Mouse (Mus musculus) midbrain, embryonic 10.5 days (tissue): ENCODE measurements around the gene Luzp2. TPM values are rescaled to one million over a fixed set of nuclear protein-coding genes. Genes with fewer than 3 reads are reported as not detected.

ENCODE experiments used
- DNase-seq: peaks from one replicate; pipeline ENCODE4 v3.0.0-alpha.2; 2017; ENCODE audit warnings: low spot score
- H3K27ac ChIP-seq: fragments of 300-500 bp; sonication (generic); replicated peaks from 2 replicates; pipeline ENCODE4 v1.5.1; 2016; ENCODE audit warnings: mild to moderate bottlenecking
- H3K27me3 ChIP-seq: fragments of 300-500 bp; sonication (generic); 2 replicates; pipeline ENCODE4 v1.6.1; 2016; ENCODE audit warnings: low read depth, mild to moderate bottlenecking; ENCODE audit not compliant: poor library complexity, severe bottlenecking
- H3K36me3 ChIP-seq: fragments of 300-500 bp; sonication (generic); 2 replicates; pipeline ENCODE4 v1.6.1; 2016; ENCODE audit warnings: mild to moderate bottlenecking, moderate library complexity
- H3K4me1 ChIP-seq: fragments of 300-500 bp; sonication (generic); 2 replicates; pipeline ENCODE4 v1.6.1; 2016
- H3K4me3 ChIP-seq: fragments of 300-500 bp; sonication (generic); 2 replicates; pipeline ENCODE4 v1.5.1; 2016; ENCODE audit warnings: mild to moderate bottlenecking, moderate library complexity
- H3K9me3 ChIP-seq: fragments of 300-500 bp; sonication (generic); replicated peaks from 2 replicates; pipeline ENCODE4 v1.6.1; 2016; ENCODE audit warnings: mild to moderate bottlenecking
- WGBS: fragments of 180-500 bp; shearing (Covaris S2); methylation state at CpG from one replicate; pipeline ENCODE4 v1.1.7; 2016; 5-methylcytosine and 5-hydroxymethylcytosine counted together
- polyA plus RNA-seq: library from polyadenylated mRNA; unstranded; fragments of >200 nt; fragmentation: Nextera tagmentation; extraction: Ambion mirVana; gene quantifications from 2 replicates; pipeline ENCODE4 v1.2.1, GENCODE M21; 2016

The Luzp2 gene
- 1.7 and 3.1 TPM in 2 replicates for polyA plus RNA-seq

GRCm38 (mm10) chr7:54835372-54835851 is at the start of gene Luzp2:
TSS of gene Luzp2 (plus strand) at chr7:54835498.
- H3K4me3 ChIP-seq = peak within 1 kb of the TSS; percentile 63
- H3K9me3 ChIP-seq = no peaks in the 10 kb centered on the region
- peak within 1 kb of the TSS; percentile 81 for H3K27ac ChIP-seq
- H3K4me1 ChIP-seq = peaks cover 15% of the 10 kb centered on the region
- peaks cover 26% of the 10 kb centered on the region for H3K27me3 ChIP-seq
- H3K36me3 ChIP-seq = no peaks in the 10 kb centered on the region
- peak; percentile 70 for DNase-seq
- under 1% methylated on average over 22 of the region's 22 CpGs for WGBS

- H3K36me3 ChIP-seq = no peaks in the 10 kb centered on the region
- no peaks in the 10 kb centered on the region for H3K9me3 ChIP-seq
- H3K4me3 ChIP-seq = no peak overlapping the region
- no peak overlapping the region for H3K27ac ChIP-seq
- DNase-seq = no peak
- H3K4me1 ChIP-seq = peaks cover 2% of the 10 kb centered on the region
- H3K27me3 ChIP-seq = no peaks in the 10 kb centered on the region; the same call in 1 of the 2 replicates
These were observed 47.8 kb upstream of the Luzp2 start for GRCm38 (mm10) chr7:54787456-54787855.

GRCm38 (mm10) chr7:54818606-54819005 is 16.7 kb upstream of the Luzp2 start:
- Histone ChIP-seq H3K9me3 (no peaks in the 10 kb centered on the region), H3K36me3 (no peaks in the 10 kb centered on the region), H3K27me3 (no peaks in the 10 kb centered on the region), H3K4me3 (no peak overlapping the region), H3K4me1 (no peaks in the 10 kb centered on the region), H3K27ac (no peak overlapping the region)
- no peak for DNase-seq

- H3K9me3 ChIP-seq = no peaks in the 10 kb centered on the region
- H3K4me1 ChIP-seq = no peaks in the 10 kb centered on the region
- no peaks in the 10 kb centered on the region for H3K36me3 ChIP-seq
- no peak overlapping the region for H3K27ac ChIP-seq
- 88% methylated on average over 3 of the region's 3 CpGs for whole genome bisulfite sequencing
- H3K4me3 ChIP-seq = no peak overlapping the region
- H3K27me3 ChIP-seq = no peaks in the 10 kb centered on the region
- DNase-seq = no peak
These were observed 6.5 kb upstream of the Luzp2 start for GRCm38 (mm10) chr7:54828751-54829150.

GRCm38 (mm10) chr7:54835911-54836352 is 634 bp downstream of the Luzp2 start:
- Histone ChIP-seq H3K27me3 (peaks cover 26% of the 10 kb centered on the region), H3K4me3 (peak overlapping the region; percentile 63), H3K9me3 (no peaks in the 10 kb centered on the region), H3K36me3 (no peaks in the 10 kb centered on the region), H3K4me1 (peaks cover 15% of the 10 kb centered on the region), H3K27ac (peak overlapping the region; percentile 81)
- no peak for DNase-seq
- WGBS = 2% methylated on average over 13 of the region's 13 CpGs

- WGBS = 68% methylated on average over 5 of the region's 5 CpGs
- Histone ChIP-seq H3K27me3 (peaks cover 26% of the 10 kb centered on the region), H3K4me3 (peak overlapping the region; percentile 63), H3K4me1 (peaks cover 15% of the 10 kb centered on the region), H3K27ac (peak overlapping the region; percentile 81), H3K36me3 (no peaks in the 10 kb centered on the region), H3K9me3 (no peaks in the 10 kb centered on the region)
- no peak for DNase-seq
These were observed 1.1 kb downstream of the Luzp2 start for GRCm38 (mm10) chr7:54836437-54836836.

GRCm38 (mm10) chr7:54842807-54843335 is 7.6 kb downstream of the Luzp2 start:
- no peaks in the 10 kb centered on the region for H3K9me3 ChIP-seq
- 71% methylated on average over 4 of the region's 4 CpGs for WGBS
- DNase-seq = no peak
- no peaks in the 10 kb centered on the region for H3K36me3 ChIP-seq
- H3K27me3 ChIP-seq = peaks cover 5% of the 10 kb centered on the region; the same call in 1 of the 2 replicates
- peaks cover 12% of the 10 kb centered on the region; the same call in 1 of the 2 replicates for H3K4me1 ChIP-seq
- H3K27ac ChIP-seq = no peak overlapping the region
- no peak overlapping the region for H3K4me3 ChIP-seq

- Histone ChIP-seq H3K4me3 (no peak overlapping the region), H3K27me3 (no peaks in the 10 kb centered on the region), H3K4me1 (peaks cover 12% of the 10 kb centered on the region; the same call in 1 of the 2 replicates), H3K36me3 (no peaks in the 10 kb centered on the region), H3K27ac (no peak overlapping the region), H3K9me3 (no peaks in the 10 kb centered on the region)
- WGBS = 90% methylated on average over 8 of the region's 8 CpGs
- DNase-seq = no peak
These were observed 10.8 kb downstream of the Luzp2 start for GRCm38 (mm10) chr7:54845875-54846691.

GRCm38 (mm10) chr7:54846692-54847020 is 11.4 kb downstream of the Luzp2 start:
- no peaks in the 10 kb centered on the region for H3K36me3 ChIP-seq
- peaks cover 12% of the 10 kb centered on the region; the same call in 1 of the 2 replicates for H3K4me1 ChIP-seq
- H3K27me3 ChIP-seq = no peaks in the 10 kb centered on the region
- no peak overlapping the region for H3K27ac ChIP-seq
- no peak for DNase-seq
- 95% methylated on average over 2 of the region's 2 CpGs for WGBS
- H3K4me3 ChIP-seq = no peak overlapping the region
- H3K9me3 ChIP-seq = no peaks in the 10 kb centered on the region

GRCm38 (mm10) chr7:54852860-54853259 is 17.6 kb downstream of the Luzp2 start:
- no peak overlapping the region for H3K27ac ChIP-seq
- no peaks in the 10 kb centered on the region for H3K36me3 ChIP-seq
- H3K4me1 ChIP-seq = 0 out of 2 replicates have a peak, but pooled peaks cover 3% of the 10 kb centered on the region
- no peak overlapping the region for H3K4me3 ChIP-seq
- DNase-seq = no peak
- H3K9me3 ChIP-seq = no peaks in the 10 kb centered on the region
- WGBS = 86% methylated on average over 1 of the region's 1 CpGs
- no peaks in the 10 kb centered on the region for H3K27me3 ChIP-seq

- 46% methylated on average over 11 of the region's 11 CpGs for WGBS
- 0 out of 2 replicates have a peak, but pooled peaks cover 6% of the 10 kb centered on the region for H3K4me1 ChIP-seq
- H3K27me3 ChIP-seq = no peaks in the 10 kb centered on the region
- no peak overlapping the region for H3K4me3 ChIP-seq
- no peaks in the 10 kb centered on the region for H3K9me3 ChIP-seq
- H3K36me3 ChIP-seq = no peaks in the 10 kb centered on the region
- H3K27ac ChIP-seq = no peak overlapping the region
- peak; percentile 17 for DNase-seq
These were observed 26.0 kb downstream of the Luzp2 start for GRCm38 (mm10) chr7:54861230-54861856.

- H3K27ac ChIP-seq = no peak overlapping the region
- no peaks in the 10 kb centered on the region for H3K4me1 ChIP-seq
- no peaks in the 10 kb centered on the region for H3K9me3 ChIP-seq
- no peaks in the 10 kb centered on the region for H3K27me3 ChIP-seq
- no peak for DNase-seq
- WGBS = 90% methylated on average over 4 of the region's 4 CpGs
- no peak overlapping the region for H3K4me3 ChIP-seq
- H3K36me3 ChIP-seq = no peaks in the 10 kb centered on the region
These were observed 43.8 kb downstream of the Luzp2 start for GRCm38 (mm10) chr7:54878928-54879644.
